Mouse (Mus musculus): ENCODE measurements at regions not wholly inside any gene's neighbourhood (a gene's known extent, or its start where the extent isn't known, plus 50 kb on each side); places are given as distances from the start of the nearest gene placed in this dataset.
A peak's percentile ranks its signal among the peaks of the same experiment; 100 is the strongest.

- Histone ChIP-seq H3K36me3 (ENCODE audit: poor library complexity, severe bottlenecking) (no peaks in the 10 kb centered on the region), H3K9ac (no peak overlapping the region), H3K4me3 (no peak overlapping the region), H3K27ac (no peak overlapping the region), H3K4me1 (peaks cover 5% of the 10 kb centered on the region; the same call in 1 of the 2 replicates), H3K27me3 (no peaks in the 10 kb centered on the region), H3K4me2 (no peak overlapping the region), H3K9me3 (replicated peaks) (no peaks in the 10 kb centered on the region)
- WGBS: 45% methylated on average over 6 of the region's 6 CpGs
- ATAC-seq: no peak
These were observed 357.1 kb upstream of the Adgrl2 start for GRCm38 (mm10) chr3:149347241-149347992.

DNA sequence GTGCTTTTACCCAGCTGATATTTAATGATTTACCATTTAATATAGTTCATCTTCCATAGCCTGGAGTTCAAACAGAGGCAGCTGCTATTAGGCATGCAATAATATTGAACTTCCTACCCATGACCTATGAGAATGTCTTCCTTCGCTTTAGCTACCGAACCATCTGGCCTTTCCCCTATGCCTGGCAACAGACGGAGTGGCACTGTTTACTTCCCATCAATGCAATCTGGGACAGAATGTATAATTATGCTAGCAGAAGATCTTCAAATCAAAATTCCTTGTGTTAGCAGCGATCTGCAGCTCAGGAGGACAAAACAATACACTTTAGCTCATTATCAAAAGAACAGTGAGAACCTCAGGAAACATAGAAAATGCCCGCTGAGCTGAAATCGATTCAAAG, 352.2 kb upstream of the Adgrl2 start:
- WGBS: 51% methylated on average over 6 of the region's 6 CpGs

DNA sequence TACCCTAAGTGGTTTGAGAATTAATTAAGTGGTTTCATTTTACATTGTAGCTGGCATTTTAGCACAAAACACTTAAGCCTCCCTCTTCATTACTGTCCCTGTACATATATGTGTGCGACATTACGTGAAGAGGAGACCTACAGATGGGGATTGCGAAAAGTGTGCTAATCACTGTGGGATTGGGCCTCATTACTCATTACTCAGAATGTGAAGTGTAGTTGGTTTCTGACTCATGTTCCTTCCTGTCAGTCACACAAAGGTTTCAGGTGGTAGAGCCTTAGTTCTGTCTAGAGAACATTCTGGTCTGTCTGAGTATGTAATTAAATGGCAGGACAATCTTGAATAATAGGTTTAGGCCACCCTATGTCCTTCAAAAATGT, 349.0 kb upstream of the Adgrl2 start:
- no peaks in the 10 kb centered on the region for H3K9me3 ChIP-seq (replicated peaks)
- no peak overlapping the region for H3K4me3 ChIP-seq
- no peak overlapping the region for H3K9ac ChIP-seq
- H3K4me1 ChIP-seq: peaks cover 5% of the 10 kb centered on the region; the same call in 1 of the 2 replicates
- 76% methylated on average over 3 of the region's 3 CpGs for WGBS
- H3K36me3 ChIP-seq (ENCODE audit: poor library complexity, severe bottlenecking): no peaks in the 10 kb centered on the region
- no peak overlapping the region for H3K27ac ChIP-seq
- no peaks in the 10 kb centered on the region; the same call in 1 of the 2 replicates for H3K27me3 ChIP-seq
- H3K4me2 ChIP-seq: no peak overlapping the region
- ATAC-seq: no peak

More for the DNA sequence above, 352.2 kb upstream of the Adgrl2 start:
- H3K27me3 ChIP-seq: no peaks in the 10 kb centered on the region
- no peak overlapping the region for H3K27ac ChIP-seq
- peaks cover 7% of the 10 kb centered on the region; the same call in 1 of the 2 replicates for H3K4me1 ChIP-seq
- H3K36me3 ChIP-seq (ENCODE audit: poor library complexity, severe bottlenecking): no peaks in the 10 kb centered on the region
- no peaks in the 10 kb centered on the region for H3K9me3 ChIP-seq (replicated peaks)
- no peak for ATAC-seq
- H3K4me2 ChIP-seq: no peak overlapping the region
- H3K4me3 ChIP-seq: no peak overlapping the region
- no peak overlapping the region for H3K9ac ChIP-seq

DNA sequence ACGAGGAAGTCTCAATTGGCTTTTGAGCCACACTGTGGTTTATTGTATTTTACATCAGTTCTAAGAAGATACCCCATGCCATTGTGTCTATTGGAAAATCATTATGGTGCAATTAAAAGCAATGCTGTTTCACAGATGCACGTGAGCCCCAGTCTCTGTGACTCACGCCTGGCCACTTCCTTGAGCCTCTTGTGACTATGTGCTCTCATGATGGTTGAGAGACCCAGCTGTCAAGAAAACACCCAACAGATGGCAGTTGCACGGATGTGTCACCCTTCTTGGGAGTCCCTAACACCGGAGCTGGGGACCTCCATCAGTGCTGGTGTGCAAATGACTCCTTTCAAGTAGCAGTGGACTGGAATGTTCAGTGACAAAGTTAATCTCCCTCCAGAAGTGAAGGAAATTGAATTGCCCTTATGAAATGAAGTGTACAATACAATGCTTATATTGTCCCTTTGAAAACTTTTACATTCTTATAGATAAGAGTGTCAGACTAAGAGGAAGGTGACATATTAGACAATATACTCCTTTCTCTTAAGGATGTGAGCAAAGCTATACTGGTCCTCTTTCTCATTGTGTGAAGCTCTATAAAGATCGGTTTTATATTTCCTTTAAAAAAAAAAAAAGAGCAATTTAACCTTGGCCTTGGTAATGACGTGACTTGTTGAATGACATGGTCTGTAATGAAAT, 348.5 kb upstream of the Adgrl2 start:
- WGBS: 51% methylated on average over 7 of the region's 7 CpGs
- H3K4me1 ChIP-seq: peaks cover 5% of the 10 kb centered on the region; the same call in 1 of the 2 replicates
- no peaks in the 10 kb centered on the region for H3K36me3 ChIP-seq (ENCODE audit: poor library complexity, severe bottlenecking)
- H3K4me2 ChIP-seq: no peak overlapping the region
- no peaks in the 10 kb centered on the region; the same call in 1 of the 2 replicates for H3K27me3 ChIP-seq
- no peak overlapping the region for H3K4me3 ChIP-seq
- H3K9me3 ChIP-seq (replicated peaks): no peaks in the 10 kb centered on the region
- no peak overlapping the region for H3K27ac ChIP-seq
- no peak overlapping the region for H3K9ac ChIP-seq
- no peak for ATAC-seq

DNA sequence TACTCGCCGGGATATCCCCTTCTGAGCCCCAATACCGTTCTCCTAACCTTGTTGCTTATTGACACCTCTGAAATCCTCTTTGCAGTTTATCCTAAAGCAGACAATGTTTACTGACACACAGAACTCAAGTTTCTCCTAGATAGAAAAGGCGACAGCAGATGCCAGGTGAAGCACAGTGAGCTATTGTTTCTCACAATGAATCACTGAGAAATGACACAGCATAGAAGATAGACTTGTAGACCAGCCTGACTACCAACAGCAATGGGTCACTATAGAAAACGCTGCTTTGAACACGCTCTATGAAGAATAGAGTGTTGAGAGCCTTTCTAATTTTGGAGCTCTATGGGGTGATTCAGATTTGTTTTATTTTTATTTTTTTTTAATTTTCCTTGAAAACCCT, 344.9 kb upstream of the Adgrl2 start:
- H3K4me1 ChIP-seq: peaks cover 18% of the 10 kb centered on the region
- no peak for ATAC-seq
- WGBS: 75% methylated on average over 6 of the region's 6 CpGs
- no peak overlapping the region for H3K4me2 ChIP-seq
- H3K36me3 ChIP-seq (ENCODE audit: poor library complexity, severe bottlenecking): no peaks in the 10 kb centered on the region
- no peaks in the 10 kb centered on the region for H3K9me3 ChIP-seq (replicated peaks)
- H3K27ac ChIP-seq: no peak overlapping the region
- H3K27me3 ChIP-seq: peaks cover 7% of the 10 kb centered on the region
- H3K4me3 ChIP-seq: no peak overlapping the region
- H3K9ac ChIP-seq: no peak overlapping the region

- Histone ChIP-seq H3K4me2 (no peak overlapping the region), H3K9ac (no peak overlapping the region), H3K4me3 (no peak overlapping the region), H3K27ac (no peak overlapping the region), H3K27me3 (peaks cover 7% of the 10 kb centered on the region), H3K36me3 (ENCODE audit: poor library complexity, severe bottlenecking) (no peaks in the 10 kb centered on the region), H3K9me3 (replicated peaks) (no peaks in the 10 kb centered on the region), H3K4me1 (peaks cover 18% of the 10 kb centered on the region)
- no peak for ATAC-seq
- 64% methylated on average over 5 of the region's 5 CpGs for WGBS
These were observed 343.3 kb upstream of the Adgrl2 start for GRCm38 (mm10) chr3:149333607-149334006.

GRCm38 (mm10) chr3:149333131-149333530, 342.8 kb upstream of the Adgrl2 start:
- H3K4me3 ChIP-seq: no peak overlapping the region
- no peaks in the 10 kb centered on the region for H3K9me3 ChIP-seq (replicated peaks)
- H3K27ac ChIP-seq: no peak overlapping the region
- H3K27me3 ChIP-seq: peaks cover 7% of the 10 kb centered on the region
- peak overlapping the region; percentile 3; the same call in 1 of the 2 replicates for H3K4me2 ChIP-seq
- H3K36me3 ChIP-seq (ENCODE audit: poor library complexity, severe bottlenecking): no peaks in the 10 kb centered on the region
- 33% methylated on average over 10 of the region's 10 CpGs for WGBS
- no peak overlapping the region for H3K9ac ChIP-seq
- no peak for ATAC-seq
- peaks cover 18% of the 10 kb centered on the region for H3K4me1 ChIP-seq

GRCm38 (mm10) chr3:149332105-149332504, 341.8 kb upstream of the Adgrl2 start:
- Histone ChIP-seq H3K27ac (no peak overlapping the region), H3K9me3 (replicated peaks) (no peaks in the 10 kb centered on the region), H3K4me1 (peaks cover 18% of the 10 kb centered on the region), H3K36me3 (ENCODE audit: poor library complexity, severe bottlenecking) (no peaks in the 10 kb centered on the region), H3K4me3 (no peak overlapping the region), H3K9ac (no peak overlapping the region), H3K27me3 (peaks cover 7% of the 10 kb centered on the region), H3K4me2 (no peak overlapping the region)
- WGBS: 8% methylated on average over 4 of the region's 4 CpGs
- peak; percentile 37; the same call in 1 of the 2 replicates for ATAC-seq

DNA sequence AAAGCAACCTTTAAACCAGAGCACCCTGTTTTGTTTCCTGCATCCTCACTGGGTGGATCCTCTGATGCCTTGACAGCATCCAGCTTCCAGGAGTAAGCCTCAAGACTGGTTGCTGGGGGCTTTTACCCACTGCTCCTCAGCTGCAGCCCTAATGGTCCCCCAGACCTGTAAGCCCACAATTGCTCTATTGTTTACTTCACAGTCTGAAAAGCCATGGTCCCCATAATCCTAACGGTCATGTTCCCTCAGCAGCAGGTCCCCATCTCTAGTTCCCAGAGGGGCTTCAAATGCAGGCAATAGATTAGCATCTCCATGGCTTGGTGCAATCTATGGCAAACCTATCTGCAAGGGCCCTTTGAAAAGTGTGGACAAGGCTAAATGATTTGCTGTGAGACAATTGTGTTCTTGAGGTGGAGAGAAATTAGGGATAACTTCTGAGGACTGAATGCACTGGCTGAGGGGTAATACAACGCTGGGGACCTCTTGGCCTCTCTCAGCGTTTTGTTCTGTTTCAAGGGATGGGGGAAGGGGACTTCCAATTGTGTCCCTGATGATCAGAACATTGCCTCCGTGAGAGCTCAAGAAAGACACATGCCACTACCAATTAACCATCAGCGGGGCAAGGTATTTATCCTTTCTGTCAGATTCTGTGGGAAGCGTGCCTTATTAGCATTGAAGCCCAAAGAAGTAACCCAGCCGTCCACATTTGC, 341.1 kb upstream of the Adgrl2 start:
- ATAC-seq: no peak
- H3K9me3 ChIP-seq (replicated peaks): no peaks in the 10 kb centered on the region
- no peak overlapping the region for H3K4me3 ChIP-seq
- H3K27me3 ChIP-seq: peaks cover 7% of the 10 kb centered on the region
- WGBS: 7% methylated on average over 7 of the region's 7 CpGs
- no peak overlapping the region for H3K9ac ChIP-seq
- no peak overlapping the region for H3K27ac ChIP-seq
- H3K36me3 ChIP-seq (ENCODE audit: poor library complexity, severe bottlenecking): no peaks in the 10 kb centered on the region
- no peak overlapping the region for H3K4me2 ChIP-seq
- peaks cover 18% of the 10 kb centered on the region for H3K4me1 ChIP-seq

- Histone ChIP-seq H3K36me3 (ENCODE audit: poor library complexity, severe bottlenecking) (no peaks in the 10 kb centered on the region), H3K27me3 (peaks cover 7% of the 10 kb centered on the region), H3K9me3 (replicated peaks) (no peaks in the 10 kb centered on the region), H3K9ac (no peak overlapping the region), H3K4me1 (peaks cover 18% of the 10 kb centered on the region), H3K4me2 (no peak overlapping the region), H3K4me3 (no peak overlapping the region), H3K27ac (no peak overlapping the region)
- 63% methylated on average over 10 of the region's 10 CpGs for WGBS
- ATAC-seq: no peak
These were observed 340.4 kb upstream of the Adgrl2 start for GRCm38 (mm10) chr3:149330716-149331115.

DNA sequence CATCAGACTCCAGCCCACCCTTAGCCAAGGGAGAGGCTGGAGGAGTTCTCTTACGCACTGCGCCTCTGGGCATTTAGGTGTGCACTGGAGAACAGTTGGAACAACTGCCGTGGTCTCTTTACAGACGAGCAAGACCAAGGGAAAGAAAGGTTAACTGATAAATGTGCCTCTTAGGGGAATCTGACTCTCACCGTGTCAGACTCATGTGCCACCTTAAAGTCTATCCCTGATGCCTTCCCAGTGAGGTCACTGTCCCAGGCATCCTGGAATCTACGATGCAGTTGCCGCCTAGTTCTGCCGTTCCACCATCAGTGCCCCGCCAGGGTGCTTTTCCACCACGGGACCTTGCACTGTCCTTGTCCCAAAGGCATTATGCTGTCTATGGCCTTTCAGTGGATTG, 339.7 kb upstream of the Adgrl2 start:
- Histone ChIP-seq H3K27ac (no peak overlapping the region), H3K27me3 (peaks cover 7% of the 10 kb centered on the region), H3K9me3 (replicated peaks) (no peaks in the 10 kb centered on the region), H3K36me3 (ENCODE audit: poor library complexity, severe bottlenecking) (no peaks in the 10 kb centered on the region), H3K4me1 (peaks cover 18% of the 10 kb centered on the region), H3K9ac (no peak overlapping the region), H3K4me2 (no peak overlapping the region), H3K4me3 (no peak overlapping the region)
- 75% methylated on average over 10 of the region's 10 CpGs for WGBS
- ATAC-seq: no peak

- Histone ChIP-seq H3K9ac (no peak overlapping the region), H3K4me3 (no peak overlapping the region), H3K27ac (no peak overlapping the region), H3K4me2 (no peak overlapping the region), H3K9me3 (replicated peaks) (no peaks in the 10 kb centered on the region), H3K4me1 (peaks cover 22% of the 10 kb centered on the region), H3K27me3 (peaks cover 7% of the 10 kb centered on the region), H3K36me3 (ENCODE audit: poor library complexity, severe bottlenecking) (no peaks in the 10 kb centered on the region)
- WGBS: 89% methylated on average over 6 of the region's 6 CpGs
- no peak for ATAC-seq
These were observed 339.3 kb upstream of the Adgrl2 start for GRCm38 (mm10) chr3:149329615-149330014.

All from forebrain, embryonic 13.5 days (tissue).